Mouse (Mus musculus): ENCODE data around the gene Cryga. TPM values are rescaled to one million over a fixed set of nuclear protein-coding genes. Genes with fewer than 3 reads are reported as not detected.
"Not testable (repeated sequence)": the region's sequence is repeated elsewhere in the genome, so short reads cannot be mapped to it uniquely, and the experiment has no call there.

Gene Cryga
- total RNA-seq, 2 experiments from 2014 or later, result 0.78 to 1.7 TPM

GRCm38 (mm10) chr1:65091566-65091965 is 11.6 kb downstream of the Cryga start:
- DNase-seq (ENCODE audit: low spot score in 2 of 2), result no peak

GRCm38 (mm10) chr1:65090370-65090769 is 12.8 kb downstream of the Cryga start:
- DNase-seq (ENCODE audit: low spot score in 2 of 2), result no peak

GRCm38 (mm10) chr1:65088567-65089356 is 14.4 kb downstream of the Cryga start:
- DNase-seq (ENCODE audit: low spot score in 2 of 2), result no peak

- no peak for DNase-seq (ENCODE audit: low spot score in 2 of 2)
Measured at GRCm38 (mm10) chr1:65082188-65082587, 21.0 kb downstream of the Cryga start, which contains the start of gene Crygb. Crygb (minus strand) TSS chr1:65082288.

GRCm38 (mm10) chr1:65075607-65076006 is 27.6 kb downstream of the Cryga start:
- no peak for DNase-seq (ENCODE audit: low spot score in 2 of 2)

- DNase-seq (ENCODE audit: low spot score in 2 of 2), result no peak
Measured at GRCm38 (mm10) chr1:65073589-65073988, 29.6 kb downstream of the Cryga start, which contains the start of gene Crygc. Crygc (minus strand) TSS chr1:65073689.

- no peak for DNase-seq (ENCODE audit: low spot score in 2 of 2)
Measured at GRCm38 (mm10) chr1:65067842-65068241, 35.3 kb downstream of the Cryga start.

GRCm38 (mm10) chr1:65064201-65064600 is 39.0 kb downstream of the Cryga start:
- no peak for DNase-seq (ENCODE audit: low spot score in 2 of 2)

GRCm38 (mm10) chr1:65063352-65063751 is 39.8 kb downstream of the Cryga start, which contains the start of gene Crygd:
Crygd (minus strand) TSS chr1:65063452.
- no peak for DNase-seq (ENCODE audit: low spot score in 2 of 2)

GRCm38 (mm10) chr1:65052140-65052539 is 51.0 kb downstream of the Cryga start:
- DNase-seq (ENCODE audit: low spot score in 2 of 2), result no peak

- no peak for DNase-seq (ENCODE audit: low spot score in 2 of 2)
Measured at GRCm38 (mm10) chr1:65051696-65052095, 51.5 kb downstream of the Cryga start.

GRCm38 (mm10) chr1:65050952-65051351 is 52.2 kb downstream of the Cryga start, which contains the start of gene Cryge:
Cryge (minus strand) TSS chr1:65051149.
- DNase-seq (ENCODE audit: low spot score in 2 of 2), result not testable (repeated sequence)

Other genes with a start within 250 kb of the Cryga start
- 10 to 100 TPM; 21.7 to 26.2 TPM for gene Plekhm3, start 146.5 kb downstream of the Cryga start, total RNA-seq (2021)
- gene Akr1cl, start 70.6 kb downstream of the Cryga start, total RNA-seq (2021), result not detected
- gene Cryge, start 52.2 kb downstream of the Cryga start, total RNA-seq (2021), result not detected
- not detected for gene Crygd, start 39.9 kb downstream of the Cryga start, total RNA-seq (2021)
- gene Crygc, start 29.7 kb downstream of the Cryga start, total RNA-seq (2021), result not detected
- gene Crygb, start 21.1 kb downstream of the Cryga start, total RNA-seq (2021), result not detected
- 1 to 10 TPM in 1 of 2 experiments, not detected in 1; 2.2 TPM for gene Gm28845, start 16.2 kb upstream of the Cryga start, total RNA-seq (2021)
- 10 to 100 TPM; 18.2 to 18.6 TPM for gene D630023F18Rik, start 19.8 kb upstream of the Cryga start, total RNA-seq (2021)
- 100 to 1,000 TPM; 133 to 146 TPM for gene Idh1, start 83.1 kb upstream of the Cryga start, total RNA-seq (2021)
- gene Pikfyve, start 83.3 kb upstream of the Cryga start, total RNA-seq (2021), result 10 to 100 TPM; 37.3 to 37.9 TPM
- 1 to 10 TPM; 1.9 to 2.1 TPM for gene Pth2r, start 178.7 kb upstream of the Cryga start, total RNA-seq (2021)

All from layer of hippocampus, postnatal 10 days (tissue).